Mouse (Mus musculus): ENCODE measurements around the gene Runx2. TPM values are rescaled to one million over a fixed set of nuclear protein-coding genes. Genes with fewer than 3 reads are reported as not detected.

Runx2 gene
- polyA plus RNA-seq, 1 experiment from 2014 or later: 0.55 TPM

DNA sequence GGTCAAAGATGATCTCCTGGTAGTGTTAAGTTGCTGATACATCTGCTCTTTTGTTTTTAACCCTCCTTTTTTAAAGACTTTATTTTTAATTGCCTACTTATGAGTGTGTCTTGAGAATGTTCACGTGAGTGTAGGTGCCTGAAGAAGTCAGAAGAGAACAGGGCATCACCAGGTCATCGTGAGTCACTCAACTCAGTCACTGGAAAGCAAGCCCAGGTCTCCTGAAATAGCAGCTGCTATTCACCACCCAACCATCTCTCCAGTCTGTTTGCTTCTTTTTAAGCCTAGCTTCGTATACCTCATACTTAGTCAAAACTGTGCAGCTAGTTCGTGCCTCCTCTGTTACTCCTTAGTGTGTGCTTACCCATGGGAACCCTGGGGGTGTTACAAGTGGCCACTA lies 259.7 kb downstream of the Runx2 start:
- no peak for DNase-seq
- no peak for ATAC-seq (ENCODE audit: low FRiP score, low TSS enrichment)
- no peak overlapping the region for H3K4me2 ChIP-seq (ENCODE audit: low read length)
- 92% methylated on average over 4 of the region's 4 CpGs for WGBS
- no peak overlapping the region for H3K9ac ChIP-seq (replicated peaks; ENCODE audit: low read length)
- H3K4me1 ChIP-seq (ENCODE audit: control insufficient read depth, insufficient read depth, low read length): no peaks in the 10 kb centered on the region
- no peak overlapping the region for H3K27ac ChIP-seq (replicated peaks; ENCODE audit: low read depth, low read length)
- no peaks in the 10 kb centered on the region for H3K27me3 ChIP-seq (ENCODE audit: control insufficient read depth, insufficient read depth, low read length)
- H3K9me3 ChIP-seq (ENCODE audit: control insufficient read depth, low read length): no peaks in the 10 kb centered on the region
- H3K36me3 ChIP-seq (ENCODE audit: control insufficient read depth, insufficient read depth, low read length): no peaks in the 10 kb centered on the region
- H3K4me3 ChIP-seq (replicated peaks; ENCODE audit: low read depth, low read length): no peak overlapping the region

DNA sequence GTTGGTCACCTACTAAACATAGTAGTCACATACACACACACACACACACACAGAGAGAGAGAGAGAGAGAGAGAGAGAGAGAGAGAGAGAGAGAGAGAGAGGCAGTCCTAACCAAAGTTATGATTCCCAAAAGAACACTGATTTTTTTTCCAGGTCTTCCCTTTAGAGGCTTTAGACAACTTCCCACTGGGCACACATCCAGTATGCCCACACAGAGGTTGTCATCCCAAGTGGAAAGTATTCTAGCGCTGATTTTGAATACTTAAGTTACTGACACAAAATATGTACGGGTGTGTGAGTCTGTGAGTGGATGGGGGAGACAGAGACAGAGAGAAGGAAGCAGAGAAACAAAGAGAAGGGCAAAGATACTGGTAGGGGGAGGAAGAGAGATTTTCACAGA lies 265.0 kb downstream of the Runx2 start:
- ATAC-seq (ENCODE audit: low FRiP score, low TSS enrichment) (no peak), DNase-seq (no peak)
- no peak overlapping the region for H3K4me3 ChIP-seq (replicated peaks; ENCODE audit: low read depth, low read length)
- 83% methylated on average over 2 of the region's 2 CpGs for WGBS
- no peaks in the 10 kb centered on the region for H3K36me3 ChIP-seq (ENCODE audit: control insufficient read depth, insufficient read depth, low read length)
- H3K4me2 ChIP-seq (ENCODE audit: low read length): no peak overlapping the region
- no peaks in the 10 kb centered on the region for H3K9me3 ChIP-seq (ENCODE audit: control insufficient read depth, low read length)
- H3K9ac ChIP-seq (replicated peaks; ENCODE audit: low read length): no peak overlapping the region
- H3K4me1 ChIP-seq (ENCODE audit: control insufficient read depth, insufficient read depth, low read length): no peaks in the 10 kb centered on the region
- H3K27ac ChIP-seq (replicated peaks; ENCODE audit: low read depth, low read length): no peak overlapping the region
- H3K27me3 ChIP-seq (ENCODE audit: control insufficient read depth, insufficient read depth, low read length): no peaks in the 10 kb centered on the region

DNA sequence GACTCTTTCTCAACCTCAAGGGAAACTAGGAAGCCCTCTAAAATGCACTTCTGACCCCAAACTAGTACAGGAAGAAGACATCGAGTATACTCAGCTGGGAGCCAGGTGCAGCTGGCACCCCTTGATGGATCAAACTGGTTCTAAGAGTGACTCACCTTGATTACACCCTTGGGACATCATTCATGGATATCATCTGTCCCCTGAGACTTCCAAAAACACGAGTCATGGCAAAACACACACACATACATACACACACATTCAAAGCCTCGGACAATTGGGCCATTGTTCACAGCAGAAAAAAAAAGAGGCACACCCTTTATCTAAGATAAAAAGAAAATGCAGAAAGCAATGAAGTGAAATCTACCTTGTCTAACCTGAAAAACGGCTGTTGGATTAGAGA lies 266.7 kb downstream of the Runx2 start:
- Histone ChIP-seq H3K4me1 (ENCODE audit: control insufficient read depth, insufficient read depth, low read length) (no peaks in the 10 kb centered on the region), H3K27ac (replicated peaks; ENCODE audit: low read depth, low read length) (no peak overlapping the region), H3K36me3 (ENCODE audit: control insufficient read depth, insufficient read depth, low read length) (no peaks in the 10 kb centered on the region), H3K4me2 (ENCODE audit: low read length) (no peak overlapping the region), H3K9me3 (ENCODE audit: control insufficient read depth, low read length) (no peaks in the 10 kb centered on the region), H3K27me3 (ENCODE audit: control insufficient read depth, insufficient read depth, low read length) (no peaks in the 10 kb centered on the region), H3K9ac (replicated peaks; ENCODE audit: low read length) (no peak overlapping the region), H3K4me3 (replicated peaks; ENCODE audit: low read depth, low read length) (no peak overlapping the region)
- DNase-seq: no peak
- ATAC-seq (ENCODE audit: low FRiP score, low TSS enrichment): no peak
- 75% methylated on average over 4 of the region's 4 CpGs for WGBS

DNA sequence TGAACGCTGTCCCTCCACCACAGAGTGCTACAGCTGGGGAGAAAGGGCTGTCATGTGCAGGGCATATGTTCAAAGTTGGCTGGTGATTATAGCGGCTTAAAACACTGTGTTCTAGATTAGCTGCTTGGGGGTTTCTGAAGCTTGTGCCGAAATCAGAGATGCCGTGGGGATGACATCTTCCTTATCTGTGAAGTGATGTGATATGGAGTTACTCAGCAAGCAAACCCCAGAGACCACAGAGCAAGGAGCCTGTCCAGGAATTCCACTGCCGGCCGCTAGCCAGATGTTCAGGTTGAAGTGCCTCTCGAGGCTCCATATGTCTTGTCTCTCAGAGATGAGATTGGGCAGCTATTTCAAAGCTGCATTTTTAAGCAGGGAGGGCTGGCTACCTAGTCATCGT lies 267.8 kb downstream of the Runx2 start:
- Histone ChIP-seq H3K27me3 (ENCODE audit: control insufficient read depth, insufficient read depth, low read length) (no peaks in the 10 kb centered on the region), H3K4me3 (replicated peaks; ENCODE audit: low read depth, low read length) (no peak overlapping the region), H3K36me3 (ENCODE audit: control insufficient read depth, insufficient read depth, low read length) (no peaks in the 10 kb centered on the region), H3K9ac (replicated peaks; ENCODE audit: low read length) (no peak overlapping the region), H3K4me1 (ENCODE audit: control insufficient read depth, insufficient read depth, low read length) (no peaks in the 10 kb centered on the region), H3K9me3 (ENCODE audit: control insufficient read depth, low read length) (no peaks in the 10 kb centered on the region), H3K27ac (replicated peaks; ENCODE audit: low read depth, low read length) (no peak overlapping the region), H3K4me2 (ENCODE audit: low read length) (no peak overlapping the region)
- WGBS: 82% methylated on average over 8 of the region's 8 CpGs
- DNase-seq (no peak), ATAC-seq (ENCODE audit: low FRiP score, low TSS enrichment) (no peak)

DNA sequence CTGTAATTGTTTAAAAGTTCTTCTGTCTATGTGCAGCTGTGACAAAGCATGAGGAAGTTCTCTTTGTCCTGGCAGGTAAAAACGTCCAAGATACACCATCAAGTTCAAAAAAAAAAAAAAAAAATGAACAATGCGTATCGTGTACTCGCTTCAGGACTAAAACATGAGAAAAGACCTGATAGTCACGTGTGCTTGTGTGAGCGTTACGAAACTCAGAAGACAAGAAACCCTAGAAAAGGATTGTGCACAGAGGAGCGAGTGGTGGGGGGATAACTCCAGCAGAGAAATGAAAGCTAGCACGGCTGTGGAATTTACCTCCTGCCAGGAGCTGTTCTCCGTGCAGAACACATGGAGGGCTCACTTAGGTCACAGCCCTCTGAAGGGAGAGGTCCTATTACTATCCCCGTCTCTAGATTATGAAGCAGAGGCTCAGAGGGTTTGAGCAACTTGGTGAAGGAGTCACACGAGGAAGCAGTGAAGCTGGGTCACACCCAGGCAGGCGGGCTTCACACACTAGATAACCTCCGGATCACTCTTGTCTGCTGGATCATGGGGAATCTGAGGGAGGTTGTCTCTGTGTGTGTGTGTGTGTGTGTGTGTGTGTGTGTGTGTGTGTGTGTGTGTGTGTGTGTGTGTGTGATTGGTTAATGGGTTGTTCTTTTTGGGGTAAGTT lies 269.3 kb downstream of the Runx2 start:
- H3K4me2 ChIP-seq (ENCODE audit: low read length): no peak overlapping the region
- ATAC-seq (ENCODE audit: low FRiP score, low TSS enrichment) (no peak), DNase-seq (no peak)
- H3K9ac ChIP-seq (replicated peaks; ENCODE audit: low read length): no peak overlapping the region
- H3K27ac ChIP-seq (replicated peaks; ENCODE audit: low read depth, low read length): no peak overlapping the region
- H3K27me3 ChIP-seq (ENCODE audit: control insufficient read depth, insufficient read depth, low read length): no peaks in the 10 kb centered on the region
- no peaks in the 10 kb centered on the region for H3K36me3 ChIP-seq (ENCODE audit: control insufficient read depth, insufficient read depth, low read length)
- H3K4me3 ChIP-seq (replicated peaks; ENCODE audit: low read depth, low read length): no peak overlapping the region
- no peaks in the 10 kb centered on the region for H3K9me3 ChIP-seq (ENCODE audit: control insufficient read depth, low read length)
- no peaks in the 10 kb centered on the region for H3K4me1 ChIP-seq (ENCODE audit: control insufficient read depth, insufficient read depth, low read length)
- WGBS: 55% methylated on average over 14 of the region's 14 CpGs

DNA sequence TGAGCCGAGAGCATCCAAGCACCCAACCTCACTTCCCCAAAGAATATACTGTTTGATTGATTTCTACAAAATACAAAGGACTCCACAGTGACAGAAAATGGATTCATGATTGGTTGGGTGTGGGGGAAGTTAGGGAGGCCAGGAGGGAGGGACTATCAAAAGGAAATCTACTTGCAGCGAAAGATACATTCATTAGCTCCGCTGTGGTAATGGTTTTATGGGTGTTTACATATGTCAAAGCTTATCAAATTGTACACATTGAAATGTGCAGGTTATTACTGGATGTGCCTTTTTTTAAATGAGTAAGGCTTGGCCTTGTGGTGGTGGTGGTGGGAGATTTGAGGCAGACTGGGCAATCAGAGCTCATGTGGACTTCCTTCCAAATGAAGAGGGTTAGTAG lies 271.9 kb downstream of the Runx2 start:
- no peak overlapping the region for H3K27ac ChIP-seq (replicated peaks; ENCODE audit: low read depth, low read length)
- WGBS: 89% methylated on average over 3 of the region's 3 CpGs
- no peaks in the 10 kb centered on the region for H3K27me3 ChIP-seq (ENCODE audit: control insufficient read depth, insufficient read depth, low read length)
- no peaks in the 10 kb centered on the region for H3K36me3 ChIP-seq (ENCODE audit: control insufficient read depth, insufficient read depth, low read length)
- H3K4me3 ChIP-seq (replicated peaks; ENCODE audit: low read depth, low read length): no peak overlapping the region
- H3K4me2 ChIP-seq (ENCODE audit: low read length): no peak overlapping the region
- H3K9ac ChIP-seq (replicated peaks; ENCODE audit: low read length): no peak overlapping the region
- no peaks in the 10 kb centered on the region for H3K4me1 ChIP-seq (ENCODE audit: control insufficient read depth, insufficient read depth, low read length)
- no peak for DNase-seq
- H3K9me3 ChIP-seq (ENCODE audit: control insufficient read depth, low read length): no peaks in the 10 kb centered on the region
- ATAC-seq (ENCODE audit: low FRiP score, low TSS enrichment): no peak

DNA sequence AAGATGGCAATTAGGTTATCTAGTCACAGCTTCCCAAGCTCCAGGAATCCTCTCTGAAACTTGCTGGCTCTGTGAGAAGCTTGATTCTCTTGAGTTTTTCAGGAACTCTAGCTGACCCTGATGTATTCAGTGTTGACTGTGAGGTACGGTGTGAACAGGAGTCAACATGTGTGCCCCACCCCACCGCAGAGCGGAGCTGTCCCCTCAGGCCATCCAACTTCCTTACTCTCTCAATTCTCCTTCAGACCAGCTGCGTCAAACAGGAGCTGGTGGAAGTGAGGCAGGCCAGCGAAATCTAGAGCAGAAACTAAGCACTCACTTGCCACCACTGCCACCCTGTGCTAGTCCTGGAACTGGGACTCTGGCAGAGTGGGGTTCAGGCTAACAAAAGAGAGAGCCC lies 273.9 kb downstream of the Runx2 start:
- H3K4me2 ChIP-seq (ENCODE audit: low read length): no peak overlapping the region
- no peak overlapping the region for H3K27ac ChIP-seq (replicated peaks; ENCODE audit: low read depth, low read length)
- no peaks in the 10 kb centered on the region for H3K4me1 ChIP-seq (ENCODE audit: control insufficient read depth, insufficient read depth, low read length)
- H3K27me3 ChIP-seq (ENCODE audit: control insufficient read depth, insufficient read depth, low read length): no peaks in the 10 kb centered on the region
- no peak for ATAC-seq (ENCODE audit: low FRiP score, low TSS enrichment)
- no peaks in the 10 kb centered on the region for H3K36me3 ChIP-seq (ENCODE audit: control insufficient read depth, insufficient read depth, low read length)
- H3K4me3 ChIP-seq (replicated peaks; ENCODE audit: low read depth, low read length): no peak overlapping the region
- 78% methylated on average over 5 of the region's 5 CpGs for WGBS
- no peak overlapping the region for H3K9ac ChIP-seq (replicated peaks; ENCODE audit: low read length)
- H3K9me3 ChIP-seq (ENCODE audit: control insufficient read depth, low read length): no peaks in the 10 kb centered on the region
- DNase-seq: no peak

DNA sequence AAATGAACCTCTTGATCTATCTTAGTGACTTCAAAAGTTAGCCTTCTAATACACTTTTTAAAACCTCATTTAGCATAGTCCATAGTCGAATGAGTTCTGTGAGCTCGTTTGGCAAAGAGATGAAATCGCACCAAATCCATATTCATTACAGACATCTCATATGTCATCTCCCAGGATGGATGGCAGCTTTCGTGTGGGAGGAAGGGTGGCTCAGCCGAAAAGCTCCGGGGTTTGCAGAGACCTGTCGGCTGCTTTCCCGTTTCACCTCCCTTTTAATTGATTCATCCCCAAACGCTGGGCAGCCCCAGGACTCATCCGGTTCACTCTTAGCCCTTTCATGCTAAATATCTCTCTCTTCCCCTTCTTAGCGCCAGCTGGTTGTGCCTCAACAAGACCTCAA lies 275.7 kb downstream of the Runx2 start:
- no peaks in the 10 kb centered on the region for H3K36me3 ChIP-seq (ENCODE audit: control insufficient read depth, insufficient read depth, low read length)
- ATAC-seq (ENCODE audit: low FRiP score, low TSS enrichment) (no peak), DNase-seq (no peak)
- no peak overlapping the region for H3K4me2 ChIP-seq (ENCODE audit: low read length)
- WGBS: 71% methylated on average over 11 of the region's 11 CpGs
- no peaks in the 10 kb centered on the region for H3K4me1 ChIP-seq (ENCODE audit: control insufficient read depth, insufficient read depth, low read length)
- no peak overlapping the region for H3K9ac ChIP-seq (replicated peaks; ENCODE audit: low read length)
- no peaks in the 10 kb centered on the region for H3K9me3 ChIP-seq (ENCODE audit: control insufficient read depth, low read length)
- H3K27me3 ChIP-seq (ENCODE audit: control insufficient read depth, insufficient read depth, low read length): no peaks in the 10 kb centered on the region
- H3K27ac ChIP-seq (replicated peaks; ENCODE audit: low read depth, low read length): no peak overlapping the region
- H3K4me3 ChIP-seq (replicated peaks; ENCODE audit: low read depth, low read length): no peak overlapping the region

DNA sequence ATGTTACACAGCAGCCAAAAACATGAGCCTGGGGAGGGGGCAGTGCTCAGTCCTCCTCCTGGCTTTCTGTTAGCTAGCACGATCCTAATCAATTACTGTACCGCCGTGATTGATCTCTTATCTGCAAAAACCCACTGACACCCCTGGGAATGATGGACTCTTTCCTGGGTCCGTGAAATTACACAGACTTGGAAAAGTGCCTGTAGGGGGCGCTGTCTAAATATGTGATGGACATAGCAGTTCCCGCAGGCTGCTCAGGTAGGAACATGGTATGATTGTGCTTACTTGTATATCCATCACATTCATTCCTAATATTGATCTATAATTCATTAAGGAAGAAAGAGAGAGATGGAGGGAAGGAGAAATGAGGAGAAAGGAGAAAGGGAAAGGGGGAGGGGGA lies 284.6 kb downstream of the Runx2 start:
- Histone ChIP-seq H3K27me3 (ENCODE audit: control insufficient read depth, insufficient read depth, low read length) (no peaks in the 10 kb centered on the region), H3K9me3 (ENCODE audit: control insufficient read depth, low read length) (no peaks in the 10 kb centered on the region), H3K4me1 (ENCODE audit: control insufficient read depth, insufficient read depth, low read length) (no peaks in the 10 kb centered on the region), H3K27ac (replicated peaks; ENCODE audit: low read depth, low read length) (no peak overlapping the region), H3K9ac (replicated peaks; ENCODE audit: low read length) (no peak overlapping the region), H3K4me2 (ENCODE audit: low read length) (no peak overlapping the region), H3K36me3 (ENCODE audit: control insufficient read depth, insufficient read depth, low read length) (no peaks in the 10 kb centered on the region), H3K4me3 (replicated peaks; ENCODE audit: low read depth, low read length) (no peak overlapping the region)
- no peak for ATAC-seq (ENCODE audit: low FRiP score, low TSS enrichment)
- DNase-seq: no peak
- 80% methylated on average over 6 of the region's 6 CpGs for WGBS

Measured in midbrain, embryonic 14.5 days (tissue).